Comparison of ENCODE assay signal across 10 mouse cellular contexts in genomic region chr13:59674215-59674614, GRCm38 (mm10). TPM values are rescaled to one million over a fixed set of nuclear protein-coding genes. Genes with fewer than 3 reads are reported as not detected.
DNase-seq lines count a peak whose midpoint lies in the region; ATAC-seq and TF ChIP-seq lines count a peak whose summit lies in the region.
"Had no signal": no experiment of that assay in that cellular context is flagged by ENCODE, and none has a peak within 500 bp of the region (broad histone marks: within the 10 kb centered on the region; RNA-seq: fewer than 3 reads in every experiment).

No protein-coding gene starts in this region.

- ATAC-seq in heart, postnatal 0 days (ENCODE audit: insufficient read depth, low read depth): no peak
- ATAC-seq in intestine, postnatal 0 days: no peak
- ATAC-seq in neural tube, embryonic 12.5 days (ENCODE audit: low FRiP score, low read depth): peak; percentile 44; the same call in 1 of the 2 replicates
- ATAC-seq in CD4-positive, CD25-positive, alpha-beta regulatory T cell, adult 4 months: no peak

- H3K4me1 ChIP-seq in heart, postnatal 0 days (ENCODE audit: control insufficient read depth, insufficient read depth): peaks cover 8% of the 10 kb centered on the region; the same call in 1 of the 2 replicates
- H3K4me1 ChIP-seq in embryonic facial prominence, embryonic 10.5 days: peaks cover 35% of the 10 kb centered on the region
- H3K4me1 ChIP-seq in intestine, postnatal 0 days (replicated peaks; ENCODE audit: control insufficient read depth, insufficient read depth, low read length): no peaks in the 10 kb centered on the region
- H3K4me1 ChIP-seq in neural tube, embryonic 12.5 days: peaks cover 13% of the 10 kb centered on the region

- intact Hi-C loops in heart, postnatal 36 days (cut with DNase I): no loop called here
- intact Hi-C loops in left cerebral cortex, postnatal 25 days (cut with DNase I): no loop called here

- H3K27ac ChIP-seq in heart, postnatal 0 days (ENCODE audit: low read depth): no peak overlapping the region
- H3K27ac ChIP-seq in embryonic facial prominence, embryonic 10.5 days (replicated peaks): peak overlapping the region; percentile 97
- H3K27ac ChIP-seq in intestine, postnatal 0 days (ENCODE audit: low read depth, low read length): no peak overlapping the region
- peak overlapping the region; percentile 77; the same call in 1 of the 2 replicates for H3K27ac ChIP-seq in neural tube, embryonic 12.5 days

- peak overlapping the region; percentile 77 for H3K4me2 ChIP-seq in heart, postnatal 0 days (ENCODE audit: low read depth, low read length)
- peak overlapping the region; percentile 84 for H3K4me2 ChIP-seq in intestine, postnatal 0 days (replicated peaks; ENCODE audit: low read depth)
- H3K4me2 ChIP-seq in neural tube, embryonic 12.5 days (replicated peaks): peak overlapping the region; percentile 64

- TF ChIP-seq CTCF in heart, postnatal 0 days (IDR thresholded peaks at IDR 0.05; ENCODE audit: low read depth): no peak
- no peak for TF ChIP-seq CTCF in intestine, postnatal 0 days (IDR thresholded peaks at IDR 0.05; ENCODE audit: low read depth)

- no peak for DNase-seq in heart, postnatal 0 days (ENCODE audit: low spot score)
- DNase-seq in heart, postnatal 36 days: no peak
- DNase-seq in embryonic facial prominence, embryonic 10.5 days (ENCODE audit: low spot score): peak; percentile 63
- no peak for DNase-seq in T-cell, adult 2 months (ENCODE audit: low spot score)
- DNase-seq in left cerebral cortex, postnatal 25 days (ENCODE audit: low spot score in 2 of 2): no peak

- no peaks in the 10 kb centered on the region for H3K36me3 ChIP-seq in heart, postnatal 0 days (replicated peaks; ENCODE audit: control insufficient read depth, insufficient read depth, low read length)
- H3K36me3 ChIP-seq in embryonic facial prominence, embryonic 10.5 days (replicated peaks): peaks cover 13% of the 10 kb centered on the region
- H3K36me3 ChIP-seq in intestine, postnatal 0 days (ENCODE audit: control insufficient read depth, insufficient read depth): no peaks in the 10 kb centered on the region
- 0 out of 2 replicates have a peak, but pooled peaks cover 3% of the 10 kb centered on the region for H3K36me3 ChIP-seq in neural tube, embryonic 12.5 days

- peak overlapping the region; percentile 80 for H3K4me3 ChIP-seq in heart, postnatal 0 days (ENCODE audit: low read depth, low read length)
- H3K4me3 ChIP-seq in embryonic facial prominence, embryonic 10.5 days: peak overlapping the region; percentile 91
- peak overlapping the region; percentile 81 for H3K4me3 ChIP-seq in intestine, postnatal 0 days (ENCODE audit: low read depth, low read length)
- H3K4me3 ChIP-seq in neural tube, embryonic 12.5 days: peak overlapping the region; percentile 77

- H3K27me3 ChIP-seq in heart, postnatal 0 days (ENCODE audit: control insufficient read depth, insufficient read depth, low read length): no peaks in the 10 kb centered on the region
- no peaks in the 10 kb centered on the region for H3K27me3 ChIP-seq in embryonic facial prominence, embryonic 10.5 days (replicated peaks; ENCODE audit: low read depth, poor library complexity, severe bottlenecking)
- H3K27me3 ChIP-seq in intestine, postnatal 0 days (replicated peaks; ENCODE audit: control insufficient read depth, insufficient read depth, low read length): no peaks in the 10 kb centered on the region
- H3K27me3 ChIP-seq in neural tube, embryonic 12.5 days (replicated peaks): no peaks in the 10 kb centered on the region

- TF ChIP-seq EP300 in heart, postnatal 0 days (IDR thresholded peaks at IDR 0.05; ENCODE audit: low read depth): no peak

- WGBS in heart, postnatal 0 days: 47% methylated on average over 3 of the region's 3 CpGs
- 2% methylated on average over 3 of the region's 3 CpGs for WGBS in embryonic facial prominence, embryonic 10.5 days
- 24% methylated on average over 3 of the region's 3 CpGs for WGBS in intestine, postnatal 0 days
- WGBS in neural tube, embryonic 12.5 days: 2% methylated on average over 3 of the region's 3 CpGs

- no peaks in the 10 kb centered on the region for H3K9me3 ChIP-seq in heart, postnatal 0 days (replicated peaks; ENCODE audit: control insufficient read depth, low read length)
- no peaks in the 10 kb centered on the region for H3K9me3 ChIP-seq in embryonic facial prominence, embryonic 10.5 days
- no peaks in the 10 kb centered on the region for H3K9me3 ChIP-seq in intestine, postnatal 0 days (ENCODE audit: control insufficient read depth)
- H3K9me3 ChIP-seq in neural tube, embryonic 12.5 days: no peaks in the 10 kb centered on the region

- no peak overlapping the region; the same call in 1 of the 2 replicates for H3K9ac ChIP-seq in heart, postnatal 0 days (replicated peaks; ENCODE audit: low read depth, low read length)
- no peak overlapping the region for H3K9ac ChIP-seq in intestine, postnatal 0 days (ENCODE audit: low read depth, low read length)
- peak overlapping the region; percentile 87 for H3K9ac ChIP-seq in neural tube, embryonic 12.5 days

RNA-seq across cellular contexts. Expression of gene Golm1, which starts 1.4 kb away (rescaled TPM):
- 26.6 and 30.4 TPM in 2 replicates for total RNA-seq in heart, postnatal 0 days (2014; rRNA removed; ENCODE audit: low replicate concordance)
- polyA plus RNA-seq in heart, postnatal 0 days (2015; fragmentation: Nextera tagmentation; extraction: Ambion mirVana): 19.9 and 20.8 TPM in 2 replicates
- total RNA-seq in heart, postnatal 36 days (2021): 10 to 100 TPM; 14.8 to 15.4 TPM
- polyA plus RNA-seq in embryonic facial prominence, embryonic 10.5 days (2016; fragmentation: Nextera tagmentation; extraction: Ambion mirVana): 99.3 and 115 TPM in 2 replicates
- polyA plus RNA-seq in intestine, postnatal 0 days (2015; fragmentation: Nextera tagmentation; extraction: Ambion mirVana): 29.6 and 34.3 TPM in 2 replicates
- 101 and 105 TPM in 2 replicates for polyA plus RNA-seq in neural tube, embryonic 12.5 days (2016; fragmentation: Nextera tagmentation; extraction: Ambion mirVana)
- 10 to 100 TPM; 38.6 to 45.1 TPM for polyA plus RNA-seq in CD4-positive, CD25-positive, alpha-beta regulatory T cell, adult 4 months (2017; shearing (Covaris generic))
- total RNA-seq in left cerebral cortex, postnatal 25 days (2021): 10 to 100 TPM; 19.9 to 20.9 TPM

RNA-seq across cellular contexts. Expression of gene 4921517D22Rik, which starts 19.7 kb away (rescaled TPM):
- total RNA-seq in heart, postnatal 0 days (2014; rRNA removed; ENCODE audit: low replicate concordance): not detected in 2 replicates
- polyA plus RNA-seq in heart, postnatal 0 days (2015; fragmentation: Nextera tagmentation; extraction: Ambion mirVana): not detected in 2 replicates
- not detected for total RNA-seq in heart, postnatal 36 days (2021)
- not detected in 2 replicates for polyA plus RNA-seq in embryonic facial prominence, embryonic 10.5 days (2016; fragmentation: Nextera tagmentation; extraction: Ambion mirVana)
- not detected in 2 replicates for polyA plus RNA-seq in intestine, postnatal 0 days (2015; fragmentation: Nextera tagmentation; extraction: Ambion mirVana)
- not detected in 2 replicates for polyA plus RNA-seq in neural tube, embryonic 12.5 days (2016; fragmentation: Nextera tagmentation; extraction: Ambion mirVana)
- not detected for polyA plus RNA-seq in CD4-positive, CD25-positive, alpha-beta regulatory T cell, adult 4 months (2017; shearing (Covaris generic))
- total RNA-seq in left cerebral cortex, postnatal 25 days (2021): not detected
- total RNA-seq: granulocyte monocyte progenitor cell, adult 5-6 weeks had no signal
- polyA plus RNA-seq: spleen, adult 2 months had no signal

RNA-seq across cellular contexts. Expression of gene Spata31d1a, which starts 35.9 kb away (rescaled TPM):
- total RNA-seq in heart, postnatal 0 days (2014; rRNA removed; ENCODE audit: low replicate concordance): not detected in 2 replicates
- polyA plus RNA-seq in heart, postnatal 0 days (2015; fragmentation: Nextera tagmentation; extraction: Ambion mirVana): not detected in 2 replicates
- total RNA-seq in heart, postnatal 36 days (2021): not detected
- polyA plus RNA-seq in embryonic facial prominence, embryonic 10.5 days (2016; fragmentation: Nextera tagmentation; extraction: Ambion mirVana): 0.02 and 0.14 TPM in 2 replicates
- polyA plus RNA-seq in intestine, postnatal 0 days (2015; fragmentation: Nextera tagmentation; extraction: Ambion mirVana): not detected in 2 replicates
- polyA plus RNA-seq in neural tube, embryonic 12.5 days (2016; fragmentation: Nextera tagmentation; extraction: Ambion mirVana): 0.06 TPM in 1 of 2 replicates, not detected in the other
- polyA plus RNA-seq in CD4-positive, CD25-positive, alpha-beta regulatory T cell, adult 4 months (2017; shearing (Covaris generic)): not detected
- under 1 TPM; 0.11 to 0.14 TPM for total RNA-seq in left cerebral cortex, postnatal 25 days (2021)
- total RNA-seq: granulocyte monocyte progenitor cell, adult 5-6 weeks had no signal
- polyA plus RNA-seq: spleen, adult 2 months had no signal

RNA-seq across cellular contexts. Expression of gene Spata31d1b, which starts 37.9 kb away (rescaled TPM):
- total RNA-seq in heart, postnatal 0 days (2014; rRNA removed; ENCODE audit: low replicate concordance): not detected in 2 replicates
- polyA plus RNA-seq in heart, postnatal 0 days (2015; fragmentation: Nextera tagmentation; extraction: Ambion mirVana): not detected in 2 replicates
- not detected for total RNA-seq in heart, postnatal 36 days (2021)
- polyA plus RNA-seq in embryonic facial prominence, embryonic 10.5 days (2016; fragmentation: Nextera tagmentation; extraction: Ambion mirVana): not detected in 2 replicates
- not detected in 2 replicates for polyA plus RNA-seq in intestine, postnatal 0 days (2015; fragmentation: Nextera tagmentation; extraction: Ambion mirVana)
- not detected in 2 replicates for polyA plus RNA-seq in neural tube, embryonic 12.5 days (2016; fragmentation: Nextera tagmentation; extraction: Ambion mirVana)
- not detected for polyA plus RNA-seq in CD4-positive, CD25-positive, alpha-beta regulatory T cell, adult 4 months (2017; shearing (Covaris generic))
- under 1 TPM in 1 of 2 experiments, not detected in 1; 0.07 TPM for total RNA-seq in left cerebral cortex, postnatal 25 days (2021)
- total RNA-seq: granulocyte monocyte progenitor cell, adult 5-6 weeks had no signal
- polyA plus RNA-seq: spleen, adult 2 months had no signal

RNA-seq across cellular contexts. Expression of gene Spata31d1d, which starts 57.3 kb away (rescaled TPM):
- total RNA-seq in heart, postnatal 0 days (2014; rRNA removed; ENCODE audit: low replicate concordance): not detected in 2 replicates
- not detected in 2 replicates for polyA plus RNA-seq in heart, postnatal 0 days (2015; fragmentation: Nextera tagmentation; extraction: Ambion mirVana)
- not detected for total RNA-seq in heart, postnatal 36 days (2021)
- polyA plus RNA-seq in embryonic facial prominence, embryonic 10.5 days (2016; fragmentation: Nextera tagmentation; extraction: Ambion mirVana): not detected in 2 replicates
- not detected in 2 replicates for polyA plus RNA-seq in intestine, postnatal 0 days (2015; fragmentation: Nextera tagmentation; extraction: Ambion mirVana)
- not detected in 2 replicates for polyA plus RNA-seq in neural tube, embryonic 12.5 days (2016; fragmentation: Nextera tagmentation; extraction: Ambion mirVana)
- not detected for polyA plus RNA-seq in CD4-positive, CD25-positive, alpha-beta regulatory T cell, adult 4 months (2017; shearing (Covaris generic))
- total RNA-seq in left cerebral cortex, postnatal 25 days (2021): not detected
- total RNA-seq: granulocyte monocyte progenitor cell, adult 5-6 weeks had no signal
- polyA plus RNA-seq: spleen, adult 2 months had no signal

Comparison
In these comparisons a context has a peak if more than half of its experiments do, and no peak if none do; other contexts are left out.
1. H3K27ac ChIP-seq: peak in embryonic facial prominence, embryonic 10.5 days (single experiment) and neural tube, embryonic 12.5 days (single experiment); none in heart, postnatal 0 days (single experiment) and intestine, postnatal 0 days (single experiment).
2. Peak in every context shown above with its lines, with median percentiles within 50 percentile points of each other: H3K4me2 ChIP-seq and H3K4me3 ChIP-seq.